Mouse (Mus musculus): ENCODE results near the gene Stxbp1. TPM values are rescaled to one million over a fixed set of nuclear protein-coding genes. Genes with fewer than 3 reads are reported as not detected.

Stxbp1 gene
- 2.3 and 2.6 TPM in 2 replicates for polyA plus RNA-seq (2012)

DNA sequence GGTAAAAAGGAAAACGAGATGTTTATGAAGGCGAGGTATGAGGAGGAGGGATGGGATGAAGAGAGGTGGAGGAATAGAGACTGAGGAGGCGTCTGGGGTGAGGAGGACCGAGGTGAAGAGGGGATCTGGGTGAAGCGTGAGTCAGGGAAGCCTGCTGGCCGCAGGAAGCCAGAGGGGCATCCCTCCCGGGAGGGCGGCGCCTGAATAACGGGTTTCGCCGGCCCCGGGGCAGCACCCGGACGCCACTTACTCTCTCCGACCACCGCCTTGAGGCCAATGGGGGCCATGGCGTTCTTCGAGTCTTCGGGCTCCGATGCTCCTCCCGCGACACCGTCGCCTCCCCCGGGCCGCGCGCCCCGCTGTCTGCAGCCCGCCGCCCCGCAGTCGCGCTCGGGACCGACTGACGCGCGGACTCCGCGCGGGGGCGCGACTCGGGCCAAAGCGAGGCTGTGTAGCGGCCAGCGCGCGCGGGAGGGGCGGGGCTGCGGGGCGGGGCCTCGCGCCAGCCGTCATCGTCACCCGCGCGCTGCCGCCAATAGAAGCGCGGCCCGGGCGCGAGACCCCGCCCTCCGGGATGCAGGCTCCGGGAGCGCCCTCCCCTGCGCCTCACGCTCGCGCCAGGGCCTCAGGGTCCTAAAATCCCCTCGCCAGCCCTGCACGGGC lies at the start of gene Stxbp1:
TSS of gene Stxbp1 (minus strand) at position 441 of the 663 bp plus-strand sequence.
- TF ChIP-seq GATA1 (IDR thresholded peaks at IDR 0.05; ENCODE audit: low read length): no peak

DNA sequence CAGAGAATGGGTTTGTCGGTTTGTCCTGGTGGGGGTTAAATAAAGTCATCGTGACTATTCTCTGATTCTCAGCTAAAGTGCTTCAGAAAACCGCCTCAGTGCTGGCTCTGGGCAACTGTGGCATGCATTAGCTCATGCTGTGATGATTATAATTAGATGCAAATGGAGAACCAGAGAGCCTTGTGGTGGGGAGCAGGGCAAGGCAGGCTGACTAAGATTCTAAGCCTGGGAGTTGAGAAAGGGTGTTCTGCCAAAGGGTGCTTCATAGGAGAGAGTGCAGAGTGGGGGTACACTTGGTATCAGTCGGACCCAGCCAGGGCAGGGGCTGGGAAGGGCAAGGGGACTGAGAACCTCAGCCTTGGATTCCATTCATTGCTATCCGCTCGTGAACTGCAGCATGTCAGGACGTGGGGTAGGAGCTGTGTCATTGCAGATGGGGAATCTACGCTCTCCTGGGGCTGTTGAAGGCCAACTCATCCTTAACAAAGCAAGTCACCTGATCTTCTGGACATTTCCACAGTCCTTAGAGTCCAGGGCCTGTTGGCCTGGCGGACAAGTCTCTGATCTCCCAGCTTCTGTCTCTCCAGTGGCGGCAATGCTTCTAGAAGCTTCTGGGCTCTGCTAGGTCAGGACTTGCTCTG lies 49.6 kb upstream of the Stxbp1 start:
- no peak for TF ChIP-seq GATA1 (IDR thresholded peaks at IDR 0.05; ENCODE audit: low read length)

DNA sequence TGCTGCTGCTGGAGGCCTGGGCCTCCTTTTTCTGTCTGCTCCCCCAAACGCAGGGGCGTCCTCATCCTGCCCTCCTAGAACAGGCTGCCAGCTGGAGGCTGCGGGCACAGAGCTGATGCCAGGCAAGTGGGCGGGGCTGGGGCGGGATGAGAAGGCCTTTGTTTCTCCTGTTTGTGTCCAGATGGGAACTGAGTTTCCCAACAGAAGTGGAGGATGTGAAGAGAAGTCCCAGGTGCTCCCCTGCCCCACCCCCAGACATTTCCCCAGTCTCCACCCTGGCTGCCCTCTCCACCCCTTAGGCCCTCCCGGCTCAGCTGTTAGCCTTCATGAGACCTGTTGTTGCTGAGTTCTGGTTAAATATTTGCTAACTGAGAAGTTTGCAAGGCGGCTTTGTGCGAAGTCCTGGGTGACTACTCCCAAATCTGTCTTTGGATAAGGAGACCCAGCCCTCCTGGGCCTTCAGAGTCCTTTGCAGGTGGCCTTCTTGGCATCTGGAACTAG lies 48.6 kb upstream of the Stxbp1 start:
- TF ChIP-seq GATA1 (IDR thresholded peaks at IDR 0.05; ENCODE audit: low read length): no peak

DNA sequence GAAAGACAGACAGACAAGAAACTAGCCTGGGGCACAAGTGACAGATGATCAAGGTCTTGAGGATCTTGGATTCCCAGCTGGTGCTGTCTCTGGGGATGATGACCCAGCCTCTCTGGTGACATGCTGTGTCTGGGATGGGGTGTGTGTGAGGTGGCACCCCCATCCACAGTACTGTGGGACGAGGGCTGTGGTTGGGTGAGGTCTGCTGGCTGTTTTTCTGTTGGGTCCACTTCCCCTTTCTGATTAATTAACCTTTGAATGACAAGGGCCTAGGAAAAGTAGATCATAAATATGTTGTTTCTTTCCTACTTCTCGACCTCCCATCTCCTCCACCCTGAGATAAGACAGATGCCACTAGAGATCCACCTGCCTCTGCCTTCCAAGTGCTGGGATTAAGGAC lies 47.1 kb upstream of the Stxbp1 start:
- no peak for TF ChIP-seq GATA1 (IDR thresholded peaks at IDR 0.05; ENCODE audit: low read length)

DNA sequence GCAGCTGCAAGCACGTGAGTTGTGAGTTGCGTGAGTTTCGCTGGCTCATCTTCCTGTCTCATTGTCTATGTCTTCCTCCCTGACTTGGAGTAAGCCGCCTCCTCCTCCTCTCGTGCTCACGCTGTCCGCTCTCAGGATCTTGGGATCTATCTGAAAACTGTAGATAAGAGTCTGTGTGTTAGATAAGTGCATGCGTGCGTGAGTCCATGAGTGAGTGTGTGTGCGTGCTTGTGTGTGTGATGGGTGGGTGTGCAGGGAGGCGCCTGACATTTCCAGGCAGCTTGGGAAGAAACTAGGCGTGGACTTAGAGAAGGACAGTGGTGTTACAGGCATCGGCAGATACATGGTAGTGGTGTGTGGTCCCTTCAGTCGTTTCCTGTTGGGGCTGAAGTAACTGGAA lies 45.4 kb upstream of the Stxbp1 start:
- TF ChIP-seq GATA1 (IDR thresholded peaks at IDR 0.05; ENCODE audit: low read length): no peak

DNA sequence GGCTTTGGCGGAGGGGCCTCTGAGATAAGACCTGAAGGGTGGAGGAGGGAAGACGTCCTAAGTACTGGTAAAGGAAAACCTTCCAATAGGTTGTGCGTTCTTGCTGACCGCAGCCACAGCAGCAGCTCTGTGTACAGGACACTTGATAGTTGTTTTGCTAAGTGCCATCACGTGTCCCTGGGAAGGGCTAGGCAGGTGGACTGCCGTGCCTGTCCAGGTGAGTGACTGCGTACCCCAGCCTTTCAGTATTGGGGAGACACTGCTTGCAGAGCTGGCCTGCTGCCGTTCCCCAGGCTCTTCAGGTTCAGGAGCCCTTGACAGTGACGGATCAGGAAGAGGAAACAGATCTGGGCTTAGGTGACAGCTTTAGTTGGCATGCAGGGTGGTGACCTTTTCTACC lies 44.2 kb upstream of the Stxbp1 start:
- no peak for TF ChIP-seq GATA1 (IDR thresholded peaks at IDR 0.05; ENCODE audit: low read length)

DNA sequence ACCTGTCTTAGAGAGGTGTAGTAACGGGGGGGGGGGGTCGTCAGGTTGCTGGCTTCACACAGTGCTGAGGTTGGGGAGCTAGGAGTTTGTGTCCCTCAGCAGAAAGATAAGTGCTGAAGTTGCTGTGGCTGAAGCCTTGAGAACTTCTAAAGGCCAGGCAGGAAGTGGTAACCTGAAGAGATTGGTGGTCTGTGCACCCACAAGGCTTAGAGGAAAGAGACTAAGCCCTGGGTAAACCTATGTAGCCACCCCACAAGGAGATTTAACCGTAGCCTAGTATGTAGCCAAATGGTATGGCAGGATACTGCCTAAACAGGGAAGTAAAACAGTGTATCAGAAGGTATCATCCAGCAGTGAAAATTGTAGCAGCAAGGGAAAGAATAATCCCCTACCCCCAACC lies 43.2 kb upstream of the Stxbp1 start:
- no peak for TF ChIP-seq GATA1 (IDR thresholded peaks at IDR 0.05; ENCODE audit: low read length)

DNA sequence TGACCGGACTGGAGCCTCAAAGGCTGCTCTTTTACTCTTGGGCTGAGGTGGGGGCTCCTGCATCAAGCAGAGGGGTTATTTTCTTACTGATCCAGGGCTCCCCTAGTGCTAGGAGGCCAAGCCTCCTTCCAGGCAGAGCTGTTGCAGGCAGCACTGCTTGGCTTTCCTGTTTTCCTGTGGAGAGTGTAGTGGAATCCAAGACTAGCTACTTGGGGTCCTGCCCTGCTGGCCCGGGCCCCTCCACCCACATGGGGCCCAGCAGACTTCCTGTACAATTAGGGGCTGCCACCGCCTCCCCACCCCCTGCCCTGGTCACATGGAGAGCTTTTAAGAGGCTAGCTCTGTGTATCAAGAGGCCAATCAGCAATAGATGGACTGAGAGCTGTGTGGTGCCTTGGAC lies 41.5 kb upstream of the Stxbp1 start:
- TF ChIP-seq GATA1 (IDR thresholded peaks at IDR 0.05; ENCODE audit: low read length): no peak

DNA sequence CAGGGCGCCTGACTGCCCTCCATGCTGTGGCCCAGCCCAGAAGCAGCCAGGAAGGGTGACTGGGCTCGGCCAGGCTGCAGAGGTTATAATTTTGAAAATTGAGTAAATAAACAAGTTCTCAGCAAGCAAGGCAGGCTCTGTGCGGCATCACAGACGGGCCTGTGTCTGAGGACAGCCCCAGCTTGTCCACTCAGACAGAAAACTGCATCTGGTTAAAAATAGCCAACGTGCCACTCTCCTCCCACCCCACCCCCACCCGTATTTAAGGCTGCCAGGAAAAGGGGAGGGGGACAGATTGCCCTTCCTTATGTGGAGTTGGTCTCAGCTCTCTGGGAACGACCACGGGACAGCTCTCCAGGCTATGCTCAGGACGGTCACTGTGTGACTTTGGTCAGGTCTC lies 41.0 kb upstream of the Stxbp1 start:
- TF ChIP-seq GATA1 (IDR thresholded peaks at IDR 0.05; ENCODE audit: low read length): no peak

DNA sequence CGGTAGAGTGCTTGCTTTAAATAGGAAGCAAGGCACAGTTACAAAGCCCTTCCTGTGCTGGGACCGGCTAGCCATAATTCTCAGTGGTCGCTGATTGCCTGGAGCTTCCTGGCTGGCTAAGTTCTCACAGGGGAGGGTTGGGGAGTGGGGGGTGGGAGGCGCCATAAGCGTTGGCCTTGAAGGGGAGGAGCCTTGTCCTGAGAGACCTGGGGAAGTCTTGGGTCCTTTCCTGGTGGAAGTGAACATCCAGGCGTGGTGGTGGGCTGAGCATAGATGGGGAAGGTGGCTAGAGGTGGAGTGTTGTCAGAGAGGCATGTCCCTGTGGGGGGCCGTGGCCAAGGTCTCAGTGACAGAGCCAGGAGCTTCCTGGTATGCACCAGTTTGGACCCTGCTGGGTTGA lies 37.7 kb upstream of the Stxbp1 start:
- TF ChIP-seq GATA1 (IDR thresholded peaks at IDR 0.05; ENCODE audit: low read length): no peak

DNA sequence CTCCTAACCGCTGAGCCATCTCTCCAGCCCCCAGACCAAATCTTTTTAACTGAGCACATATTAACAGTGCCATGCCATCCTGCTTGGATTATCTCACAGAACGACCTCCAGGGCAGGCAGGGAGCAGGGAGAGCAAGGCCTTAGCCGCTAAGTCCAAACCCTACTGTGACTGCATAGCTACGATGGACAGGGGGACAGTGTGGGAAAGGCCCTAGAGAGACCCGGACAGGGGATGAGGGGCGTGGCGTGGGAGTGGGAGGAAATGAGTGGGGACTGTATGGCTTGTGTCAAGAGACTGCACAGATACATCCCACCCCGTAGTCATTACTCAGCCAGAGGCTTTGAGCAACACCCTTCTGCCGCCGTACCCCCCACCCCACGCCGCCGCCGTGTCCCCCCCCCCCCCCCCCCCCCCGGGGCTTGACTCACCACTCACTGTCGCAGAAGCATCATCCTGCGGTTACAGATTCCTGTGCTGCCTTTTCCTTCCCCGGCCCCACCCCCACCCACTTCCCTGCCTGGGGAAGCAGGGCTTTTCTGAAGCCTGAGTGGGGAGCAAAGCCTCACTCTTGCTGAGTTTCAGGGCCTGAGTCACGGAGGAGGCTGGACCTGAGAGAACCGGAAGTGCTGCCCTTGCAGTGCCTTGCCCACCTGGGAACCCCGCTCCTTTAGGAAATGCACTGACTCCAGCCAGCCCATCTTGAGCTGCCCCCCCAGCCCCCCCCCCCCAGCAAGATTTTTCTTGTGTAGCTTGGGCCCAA lies 35.4 kb upstream of the Stxbp1 start:
- no peak for TF ChIP-seq GATA1 (IDR thresholded peaks at IDR 0.05; ENCODE audit: low read length)

DNA sequence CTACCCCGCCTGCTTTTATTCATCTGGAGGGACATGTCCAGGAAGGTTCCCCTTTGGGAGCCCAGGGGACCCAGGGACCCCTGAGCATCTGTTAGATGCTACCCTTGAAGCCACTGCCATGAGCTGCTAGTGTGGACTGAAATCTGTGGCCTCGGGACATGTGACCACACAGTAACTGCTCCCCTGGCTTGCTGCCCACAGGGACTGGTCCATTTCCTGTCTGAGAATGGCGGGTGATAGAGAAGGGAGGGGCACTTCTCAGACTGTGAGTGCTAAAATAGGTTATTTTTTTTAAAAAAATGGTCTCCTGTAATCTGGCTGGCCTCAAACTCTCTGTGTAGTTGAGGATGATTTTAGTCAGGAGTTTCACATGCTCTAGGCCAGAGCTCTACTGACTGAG lies 34.7 kb upstream of the Stxbp1 start:
- TF ChIP-seq GATA1 (IDR thresholded peaks at IDR 0.05; ENCODE audit: low read length): no peak

DNA sequence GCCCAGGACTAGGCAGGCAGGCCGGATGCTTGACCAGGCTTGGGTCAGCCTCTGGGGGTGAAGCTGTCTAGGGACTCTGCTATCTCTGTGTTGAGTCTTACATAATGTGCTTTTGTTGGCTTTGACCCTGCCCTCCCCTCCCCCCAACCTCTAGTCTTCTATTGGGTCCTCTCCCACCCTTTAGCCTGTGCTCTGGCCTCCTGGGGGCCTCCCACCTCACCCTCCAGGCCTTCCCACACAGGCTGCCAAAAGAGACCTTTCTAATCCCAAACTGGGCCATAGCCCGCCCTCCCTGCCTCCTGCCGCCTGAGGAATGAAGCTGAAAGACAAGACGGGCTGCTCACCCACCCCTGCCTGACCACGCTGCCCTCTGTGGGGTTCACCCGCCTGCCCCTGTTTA lies 34.0 kb upstream of the Stxbp1 start:
- TF ChIP-seq GATA1 (IDR thresholded peaks at IDR 0.05; ENCODE audit: low read length): no peak

DNA sequence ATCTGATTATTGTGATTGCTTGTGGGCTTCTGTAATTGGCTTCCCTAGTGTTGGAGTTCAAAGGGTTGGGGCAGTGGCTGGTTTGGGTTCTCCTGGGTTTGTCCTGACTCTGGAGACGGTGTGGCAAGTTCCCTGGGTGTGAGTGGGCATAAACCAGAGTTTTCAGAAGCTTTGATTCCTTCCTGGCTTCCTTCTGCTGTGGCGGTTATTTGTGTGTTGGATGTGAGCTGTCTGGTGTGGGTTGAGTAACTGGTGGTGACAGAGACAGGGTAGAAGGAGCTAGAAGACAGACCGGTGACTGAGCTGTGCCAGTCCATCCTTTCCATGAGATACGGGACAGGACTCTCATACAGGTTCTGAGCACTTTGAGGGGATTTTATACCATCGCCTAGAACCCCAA lies 32.5 kb upstream of the Stxbp1 start:
- no peak for TF ChIP-seq GATA1 (IDR thresholded peaks at IDR 0.05; ENCODE audit: low read length)

DNA sequence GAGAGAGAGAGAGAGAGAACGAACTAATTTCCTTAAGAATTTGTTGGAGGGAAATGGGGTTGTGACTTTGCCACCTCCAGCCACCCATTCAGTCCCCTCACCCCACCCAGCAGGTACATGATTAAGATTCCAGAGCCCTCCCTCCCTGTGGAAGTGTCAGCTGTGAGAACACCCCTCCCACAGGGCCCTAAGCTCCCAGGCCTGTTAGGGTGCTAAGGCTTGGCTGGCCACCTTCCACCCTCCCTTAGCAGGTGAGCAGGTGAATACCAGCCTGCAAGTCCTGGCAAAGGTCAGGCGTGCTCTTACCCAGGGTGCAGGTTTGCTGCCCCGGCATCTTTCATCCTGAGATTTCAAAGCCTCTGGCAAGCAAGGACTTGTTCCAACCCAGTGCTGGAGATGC lies 31.4 kb upstream of the Stxbp1 start:
- no peak for TF ChIP-seq GATA1 (IDR thresholded peaks at IDR 0.05; ENCODE audit: low read length)

DNA sequence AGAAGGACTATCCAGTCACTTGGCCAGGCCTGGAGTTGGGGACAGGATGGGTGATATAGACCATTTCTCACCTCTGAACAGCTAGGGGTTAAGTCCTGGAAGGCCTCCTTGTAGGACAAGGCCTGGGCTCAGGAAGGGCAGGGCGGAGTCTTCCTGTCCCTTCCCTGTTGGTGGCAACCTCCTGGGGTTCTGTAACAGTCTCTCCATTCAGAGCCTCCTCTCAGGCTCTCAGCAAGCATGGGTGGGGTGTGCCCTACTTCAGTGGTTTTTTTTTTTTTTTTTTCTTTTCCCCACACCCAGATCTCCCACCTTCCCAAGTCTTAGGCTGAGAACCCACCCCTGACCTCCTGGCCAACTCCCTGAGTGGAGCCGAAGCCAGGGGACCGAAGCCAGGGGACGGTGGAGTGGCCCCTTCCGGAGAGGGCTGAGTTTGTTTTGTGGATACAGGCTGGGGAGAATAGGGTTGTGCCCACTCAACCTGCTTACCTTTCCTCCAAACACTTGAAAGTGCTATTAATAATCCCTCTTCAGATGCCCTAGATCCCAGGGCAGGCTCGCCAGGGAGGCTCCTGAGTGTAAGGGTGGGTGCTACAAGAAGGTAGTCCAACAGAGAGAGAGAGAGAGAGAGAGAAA lies 30.8 kb upstream of the Stxbp1 start:
- no peak for TF ChIP-seq GATA1 (IDR thresholded peaks at IDR 0.05; ENCODE audit: low read length)

Data from G1E-ER4 (cell line).